Mouse (Mus musculus) right cerebral cortex, postnatal 36 days (tissue): Measurements from ENCODE around the gene Alk.

Experiments
- DNase-seq, 2 experiments: peaks; one replicate each; pipeline ENCODE4 v3.0.0; 2022; ENCODE audit warnings: low spot score in 2 of 2, mixed read lengths in 1 of 2

The Alk gene

GRCm38 (mm10) chr17:72265171-72266022 lies 339.0 kb downstream of the Alk start:
- DNase-seq, result no peak

GRCm38 (mm10) chr17:72253411-72253810 lies 351.0 kb downstream of the Alk start:
- no peak for DNase-seq

GRCm38 (mm10) chr17:72251554-72251953 lies 352.9 kb downstream of the Alk start:
- no peak for DNase-seq

- no peak for DNase-seq
Measured at GRCm38 (mm10) chr17:72250482-72251405, 353.7 kb downstream of the Alk start.

- DNase-seq, result peak in 1 of 2 experiments; percentile 2
Measured at GRCm38 (mm10) chr17:72242036-72242435, 362.4 kb downstream of the Alk start.

GRCm38 (mm10) chr17:72237315-72237714 lies 367.1 kb downstream of the Alk start:
- peak in 1 of 2 experiments; percentile 2 for DNase-seq

- DNase-seq, result no peak
Measured at GRCm38 (mm10) chr17:72230891-72231290, 373.5 kb downstream of the Alk start.

- DNase-seq, result no peak
Measured at GRCm38 (mm10) chr17:72218816-72219215, 385.6 kb downstream of the Alk start.

GRCm38 (mm10) chr17:72197576-72197975 lies 406.9 kb downstream of the Alk start:
- DNase-seq, result no peak

- no peak for DNase-seq
Measured at GRCm38 (mm10) chr17:72194976-72195650, 409.3 kb downstream of the Alk start.

- no peak for DNase-seq
Measured at GRCm38 (mm10) chr17:72190536-72190935, 413.9 kb downstream of the Alk start.

GRCm38 (mm10) chr17:72187026-72187425 lies 417.4 kb downstream of the Alk start:
- DNase-seq, result no peak

GRCm38 (mm10) chr17:72182414-72182813 lies 422.0 kb downstream of the Alk start:
- no peak for DNase-seq

GRCm38 (mm10) chr17:72180200-72180599 lies 424.2 kb downstream of the Alk start:
- no peak for DNase-seq

GRCm38 (mm10) chr17:72179722-72180140 lies 424.7 kb downstream of the Alk start:
- no peak for DNase-seq

GRCm38 (mm10) chr17:72173778-72174177 lies 430.6 kb downstream of the Alk start:
- DNase-seq, result no peak

- no peak for DNase-seq
Measured at GRCm38 (mm10) chr17:72168152-72168551, 436.3 kb downstream of the Alk start.

- no peak for DNase-seq
Measured at GRCm38 (mm10) chr17:72158857-72159385, 445.5 kb downstream of the Alk start.

- no peak for DNase-seq
Measured at GRCm38 (mm10) chr17:72157830-72158629, 446.4 kb downstream of the Alk start.

- DNase-seq, result no peak
Measured at GRCm38 (mm10) chr17:72153038-72153437, 451.4 kb downstream of the Alk start.
